Mouse (Mus musculus) ES-CJ7 (cell line): ENCODE measurements around the gene Klhl36.

ENCODE experiments used
- DNase-seq: peaks from one replicate; pipeline ENCODE4 v3.0.0; 2011; ENCODE audit warnings: low read depth, low spot score

Klhl36 gene

DNA sequence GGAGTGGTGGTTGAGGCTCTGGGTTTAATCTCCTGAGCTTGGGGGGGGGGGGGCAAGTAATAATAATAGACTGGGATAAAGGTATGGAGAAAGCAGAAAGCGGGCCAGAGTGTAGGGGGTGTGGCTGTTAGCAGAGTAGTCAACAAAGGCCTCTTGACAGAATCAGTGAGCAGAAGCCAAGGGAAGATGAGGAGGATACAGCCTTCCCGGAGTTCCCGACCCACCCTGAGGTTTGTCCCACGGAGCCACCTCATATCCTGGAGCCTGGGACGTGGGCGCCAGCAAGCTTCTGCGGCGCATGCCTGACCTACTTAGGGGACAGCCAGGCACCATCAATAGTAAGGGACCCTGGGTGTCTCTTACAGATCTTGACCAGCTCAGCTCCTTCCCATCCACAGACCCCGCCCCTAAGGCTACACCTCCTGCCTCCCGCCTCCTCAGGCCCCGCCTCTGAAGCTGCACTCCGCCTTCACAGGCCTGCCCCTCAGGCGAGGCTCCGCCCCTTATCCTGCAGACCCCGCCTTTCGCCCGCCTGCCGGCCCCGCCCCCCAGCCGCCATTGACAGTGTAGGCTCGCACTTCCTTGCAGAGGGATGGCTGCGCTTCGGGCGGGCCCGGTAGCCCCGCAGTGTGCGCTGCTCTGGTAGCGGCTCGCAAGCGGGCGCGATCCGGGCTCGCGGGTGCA lies at the start of gene Klhl36:
TSS of gene Klhl36 (plus strand) at position 561 of the 684 bp plus-strand sequence.
- DNase-seq, result peak; percentile 97

DNA sequence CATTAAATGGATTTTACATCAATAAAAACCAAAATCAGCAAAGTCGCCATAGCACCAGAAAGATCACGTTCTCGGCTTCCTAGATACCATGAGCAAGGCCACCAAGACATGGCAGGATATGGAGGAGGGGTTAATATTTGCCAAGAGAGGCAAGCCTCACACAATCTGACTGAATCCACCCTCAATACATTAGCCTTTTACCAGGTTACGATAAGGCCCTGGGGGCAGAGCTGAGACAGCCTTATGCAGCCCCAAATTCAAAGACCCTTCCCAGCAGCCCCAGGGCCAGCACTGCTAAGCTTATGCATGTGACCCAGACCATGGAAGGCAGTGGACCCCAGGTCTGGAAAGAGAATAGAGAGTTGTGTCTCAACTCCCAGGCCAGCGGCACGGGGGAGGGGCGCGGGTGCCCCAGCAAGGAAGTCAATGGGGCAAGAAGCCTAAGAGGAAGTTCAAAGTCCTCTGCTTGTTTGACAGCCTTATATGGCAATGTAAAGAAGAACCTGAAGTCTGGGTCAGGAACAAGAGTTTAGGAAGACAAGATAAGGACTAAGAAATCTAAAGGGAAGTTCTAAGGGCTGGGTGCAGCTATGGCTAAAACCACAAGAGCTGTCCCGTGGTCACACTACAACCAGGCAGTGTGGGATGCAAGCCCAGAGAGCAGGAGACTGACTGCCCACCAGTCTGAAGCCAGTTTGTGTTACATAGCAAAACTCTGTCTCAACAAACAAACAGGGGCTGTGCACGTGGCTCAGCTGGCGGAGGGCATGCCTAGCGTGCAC lies 49.2 kb upstream of the Klhl36 start:
- DNase-seq, result no peak

DNA sequence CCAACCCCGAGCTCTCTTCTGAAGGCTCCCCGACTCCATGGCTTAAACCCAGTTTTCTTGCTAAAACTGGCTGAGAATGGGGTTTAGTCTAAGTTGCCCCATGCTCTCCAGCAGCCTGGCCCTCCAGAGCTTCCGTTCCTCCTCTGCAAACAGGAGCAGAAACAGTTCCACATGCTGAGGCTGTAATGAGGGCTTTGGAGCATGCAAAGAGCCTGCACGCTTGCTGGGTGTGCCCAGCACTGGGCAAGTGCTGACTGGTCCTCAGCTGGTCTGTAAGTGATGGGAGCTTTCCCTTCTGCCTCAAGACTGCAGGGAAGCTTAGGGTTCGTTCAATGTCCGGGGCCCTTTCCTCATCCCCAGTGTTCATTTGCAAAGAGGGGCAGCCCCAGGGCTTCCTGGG lies 45.8 kb upstream of the Klhl36 start:
- no peak for DNase-seq

DNA sequence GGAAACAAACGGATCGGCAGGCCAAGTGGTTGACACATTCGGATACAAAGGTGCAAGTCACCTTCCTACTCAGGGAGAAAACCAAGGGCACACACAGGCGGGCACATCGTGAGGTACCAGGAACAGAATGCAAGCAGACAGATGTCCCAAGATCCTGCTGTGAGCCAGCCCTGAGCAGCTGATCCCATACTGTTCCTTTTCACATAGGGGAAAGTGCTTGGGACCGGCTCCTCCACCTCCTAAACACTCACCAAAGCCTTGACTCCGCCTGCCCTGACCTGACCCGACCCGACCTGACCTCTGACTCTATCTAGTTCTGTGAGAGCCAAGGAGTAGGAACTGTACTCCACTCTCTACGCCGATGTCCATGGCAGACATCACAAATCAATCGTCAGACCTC lies 44.6 kb upstream of the Klhl36 start:
- peak; percentile 39 for DNase-seq

DNA sequence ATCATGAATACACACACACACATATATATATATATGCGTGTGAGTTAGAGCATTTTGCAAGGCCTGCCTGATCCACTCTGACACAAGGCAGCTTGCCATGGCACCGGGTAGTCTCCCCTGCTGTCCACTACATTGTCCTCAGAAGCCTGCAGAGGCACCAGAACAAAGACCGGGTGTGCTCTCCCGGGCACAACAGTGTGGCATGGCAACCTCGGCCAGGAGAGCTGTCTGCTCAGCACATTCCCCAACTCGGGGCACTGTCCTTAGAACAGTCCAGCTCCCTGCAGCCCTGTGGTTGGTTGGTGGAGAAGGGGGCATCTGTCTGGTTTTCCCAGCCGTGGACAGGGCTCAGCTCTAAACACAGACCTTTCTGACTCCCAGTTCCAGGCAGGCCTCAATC lies 42.8 kb upstream of the Klhl36 start:
- no peak for DNase-seq

DNA sequence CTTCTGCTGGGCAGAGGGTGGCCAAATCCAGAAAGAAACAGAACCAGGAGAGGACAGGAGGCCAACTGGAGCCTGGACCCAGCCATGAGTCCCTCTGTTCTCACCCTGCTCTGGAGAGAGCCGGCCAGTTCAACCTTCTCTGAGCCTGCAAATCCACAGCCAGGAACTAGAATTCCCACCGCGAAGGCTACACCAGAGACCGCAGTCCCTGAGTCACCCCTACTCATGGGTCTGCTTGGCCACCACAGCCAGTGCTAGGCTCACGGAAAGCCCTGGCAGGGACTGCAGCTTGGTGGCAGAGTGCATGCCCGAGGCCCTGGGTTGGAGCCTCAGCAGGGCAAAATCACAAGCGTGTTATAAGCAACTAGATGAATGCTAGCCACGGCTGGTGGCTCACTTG lies 42.1 kb upstream of the Klhl36 start:
- no peak for DNase-seq

GRCm38 (mm10) chr8:119821691-119822090 lies 40.4 kb upstream of the Klhl36 start:
- DNase-seq, result no peak

GRCm38 (mm10) chr8:119823278-119823677 lies 38.8 kb upstream of the Klhl36 start:
- DNase-seq, result no peak

DNA sequence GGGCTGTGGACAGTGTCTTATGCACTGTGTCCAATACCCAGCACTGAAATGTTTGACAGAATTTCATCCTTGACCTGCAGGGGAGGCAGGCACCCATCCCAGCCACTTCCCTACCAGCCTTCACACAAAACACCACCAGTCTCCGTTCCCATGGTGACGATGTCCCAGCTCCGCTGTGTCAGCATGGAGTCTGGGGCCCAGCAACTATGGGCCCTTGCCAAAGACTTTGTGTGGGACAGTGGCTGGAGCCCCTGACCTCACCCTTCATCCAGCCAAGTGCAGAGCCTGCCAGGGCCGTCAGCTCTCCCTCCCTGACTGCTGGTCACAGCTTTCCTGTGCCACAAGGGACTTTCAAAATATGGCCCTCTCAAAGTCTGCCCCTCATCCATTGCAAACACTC lies 38.0 kb upstream of the Klhl36 start:
- no peak for DNase-seq

DNA sequence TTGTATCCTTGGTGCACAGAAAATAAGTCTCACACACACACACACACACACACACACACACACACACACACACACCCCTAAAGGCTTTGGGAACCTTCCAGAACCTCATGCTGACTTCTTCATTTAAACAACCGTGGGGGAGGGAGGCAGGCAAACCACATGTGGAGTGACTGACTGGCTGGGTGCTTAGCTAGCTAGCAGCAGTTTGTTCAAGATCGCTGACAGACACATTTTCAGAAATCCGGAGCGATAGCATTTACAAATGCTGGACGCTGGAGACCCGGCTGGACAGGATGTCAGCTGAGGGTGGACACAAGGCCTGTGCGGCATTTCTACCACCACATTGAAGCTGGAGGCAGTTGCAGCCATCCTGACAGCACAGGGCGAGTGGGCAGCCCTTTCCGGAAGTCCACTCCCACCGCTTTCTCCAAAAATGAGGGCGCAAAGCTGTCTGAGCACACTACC lies 37.2 kb upstream of the Klhl36 start:
- DNase-seq, result no peak

- DNase-seq, result no peak
Observed at GRCm38 (mm10) chr8:119825950-119826730, 35.9 kb upstream of the Klhl36 start.

DNA sequence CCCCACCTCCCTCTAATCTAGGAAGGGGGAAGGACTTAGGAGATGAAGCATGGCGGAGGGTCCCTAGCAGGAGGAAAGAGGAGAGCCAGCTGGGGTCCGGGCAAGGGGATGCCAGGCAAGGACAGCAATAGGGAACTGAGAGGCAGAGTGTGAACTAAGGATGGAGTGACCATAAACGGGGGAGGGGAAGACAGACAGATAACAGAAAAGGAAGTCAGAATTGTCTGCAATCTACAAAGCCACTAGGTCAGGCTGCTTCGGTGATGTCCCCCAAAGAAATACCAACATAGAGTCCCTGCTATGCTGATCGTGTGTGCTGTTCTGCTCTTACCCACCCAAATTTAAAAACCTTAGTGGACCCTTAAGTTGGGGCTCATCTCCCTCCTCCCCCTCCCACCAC lies 35.1 kb upstream of the Klhl36 start:
- no peak for DNase-seq

DNA sequence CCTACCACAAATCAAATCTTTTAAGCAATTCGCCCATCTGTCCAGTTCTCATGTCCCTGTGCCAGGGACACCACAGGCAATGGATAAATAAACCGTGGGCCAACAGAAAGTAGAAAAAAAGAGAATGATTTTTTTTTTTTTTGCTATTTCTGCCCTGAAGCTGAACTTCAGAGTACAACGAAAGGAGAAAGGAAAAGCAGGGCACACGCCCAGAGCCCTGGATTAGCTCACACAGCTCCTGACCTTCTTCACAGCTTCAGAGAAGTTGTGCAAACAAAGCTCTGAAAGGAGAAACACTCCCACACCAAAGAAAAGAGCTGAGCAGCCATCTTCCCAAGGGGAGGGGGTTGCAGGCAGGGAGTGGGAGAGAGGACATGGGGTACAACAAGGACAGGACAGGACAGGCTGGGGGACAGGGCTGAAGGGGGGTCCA lies 34.3 kb upstream of the Klhl36 start:
- DNase-seq, result no peak

GRCm38 (mm10) chr8:119829015-119829414 lies 33.1 kb upstream of the Klhl36 start:
- DNase-seq, result no peak

DNA sequence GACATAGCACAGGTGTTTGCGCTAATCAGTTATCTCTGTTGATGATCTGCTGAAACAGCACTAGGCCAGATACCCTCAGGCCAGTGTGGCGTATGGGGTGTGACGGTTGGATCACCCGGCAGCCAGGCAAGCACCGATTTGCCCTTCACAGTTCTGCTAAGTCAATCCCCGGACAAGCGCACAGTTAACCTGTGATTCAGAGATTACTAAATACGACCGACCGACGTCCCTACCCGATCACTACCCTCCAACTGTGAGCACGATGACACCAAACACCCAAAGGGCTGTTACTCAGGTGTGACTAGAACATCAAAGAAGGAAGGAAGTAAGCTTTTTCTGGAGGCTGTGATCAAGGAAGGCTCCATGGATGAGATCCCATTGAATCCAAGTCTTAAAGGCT lies 32.6 kb upstream of the Klhl36 start:
- DNase-seq, result peak; percentile 50

- DNase-seq, result no peak
Observed at GRCm38 (mm10) chr8:119829870-119830580, 32.0 kb upstream of the Klhl36 start.

DNA sequence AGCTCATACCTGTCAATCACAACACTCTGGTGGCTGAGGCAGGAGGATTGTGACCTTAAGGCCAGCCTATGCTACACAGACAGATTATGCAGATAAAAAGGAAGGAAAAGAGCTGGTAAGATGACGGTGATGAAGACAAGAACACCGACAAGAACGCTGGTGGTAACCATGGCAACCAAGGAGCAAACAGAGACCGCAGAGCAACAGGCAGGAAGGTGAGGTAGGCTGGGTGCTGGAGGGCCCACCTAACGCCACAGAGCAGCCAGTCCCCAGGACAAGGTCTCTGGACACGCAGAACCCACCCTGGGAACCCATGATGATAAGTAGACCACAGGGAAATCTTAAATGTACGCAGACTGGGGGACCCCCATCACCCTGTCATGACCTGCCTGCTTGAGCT lies 31.5 kb upstream of the Klhl36 start:
- peak; percentile 48 for DNase-seq

GRCm38 (mm10) chr8:119831336-119831995 lies 30.6 kb upstream of the Klhl36 start:
- DNase-seq, result no peak

- DNase-seq, result no peak
Observed at GRCm38 (mm10) chr8:119832101-119832617, 29.9 kb upstream of the Klhl36 start.

- DNase-seq, result peak; percentile 79
Observed at GRCm38 (mm10) chr8:119832931-119833330, 29.1 kb upstream of the Klhl36 start.

GRCm38 (mm10) chr8:119834676-119835075 lies 27.4 kb upstream of the Klhl36 start:
- no peak for DNase-seq
